Mouse (Mus musculus) neural tube, embryonic 13.5 days (tissue): ENCODE measurements around the gene Celf2. TPM values are rescaled to one million over a fixed set of nuclear protein-coding genes. Genes with fewer than 3 reads are reported as not detected.

Experiments used
- ATAC-seq: fragments of 200-750 bp; cut with Nextera tagmentation; 2 replicates; pipeline ENCODE4 v1.8.0; 2017; ENCODE audit warnings: low read depth, mild to moderate bottlenecking, moderate TSS enrichment, moderate library complexity
- H3K27ac ChIP-seq: fragments of 300-500 bp; sonication (generic); replicated peaks from 2 replicates; pipeline ENCODE4 v1.5.1; 2015; ENCODE audit warnings: moderate library complexity, mild to moderate bottlenecking, inconsistent platforms
- H3K27me3 ChIP-seq: fragments of 300-500 bp; sonication (generic); 2 replicates; pipeline ENCODE4 v1.6.1; 2015; ENCODE audit warnings: mild to moderate bottlenecking, inconsistent platforms
- H3K36me3 ChIP-seq: fragments of 300-500 bp; sonication (generic); 2 replicates; pipeline ENCODE4 v1.6.1; 2015; ENCODE audit warnings: mild to moderate bottlenecking, inconsistent platforms
- H3K4me1 ChIP-seq: fragments of 300-500 bp; sonication (generic); replicated peaks from 2 replicates; pipeline ENCODE4 v1.6.1; 2015; ENCODE audit warnings: inconsistent platforms
- H3K4me2 ChIP-seq: fragments of 300-500 bp; sonication (generic); 2 replicates; pipeline ENCODE4 v1.6.1; 2015; ENCODE audit warnings: inconsistent platforms, mild to moderate bottlenecking, moderate library complexity
- H3K4me3 ChIP-seq: fragments of 300-500 bp; sonication (generic); 2 replicates; pipeline ENCODE4 v1.5.1; 2015; ENCODE audit warnings: mild to moderate bottlenecking, inconsistent platforms
- H3K9ac ChIP-seq: fragments of 300-500 bp; sonication (generic); 2 replicates; pipeline ENCODE4 v1.6.1; 2015; ENCODE audit warnings: moderate library complexity, mild to moderate bottlenecking, inconsistent platforms
- H3K9me3 ChIP-seq: fragments of 300-500 bp; sonication (generic); 2 replicates; pipeline ENCODE4 v1.6.1; 2016; ENCODE audit warnings: inconsistent platforms
- WGBS: fragments of 180-500 bp; shearing (Covaris S2); methylation state at CpG from one replicate; pipeline ENCODE4 v1.1.7; 2015; 5-methylcytosine and 5-hydroxymethylcytosine counted together
- polyA plus RNA-seq: library from polyadenylated mRNA; unstranded; fragments of >200 nt; fragmentation: Nextera tagmentation; extraction: Ambion mirVana; gene quantifications from 2 replicates; pipeline ENCODE4 v1.2.1, GENCODE M21; 2015

Gene Celf2
- polyA plus RNA-seq, 1 experiment from 2014 or later: 111 TPM

DNA sequence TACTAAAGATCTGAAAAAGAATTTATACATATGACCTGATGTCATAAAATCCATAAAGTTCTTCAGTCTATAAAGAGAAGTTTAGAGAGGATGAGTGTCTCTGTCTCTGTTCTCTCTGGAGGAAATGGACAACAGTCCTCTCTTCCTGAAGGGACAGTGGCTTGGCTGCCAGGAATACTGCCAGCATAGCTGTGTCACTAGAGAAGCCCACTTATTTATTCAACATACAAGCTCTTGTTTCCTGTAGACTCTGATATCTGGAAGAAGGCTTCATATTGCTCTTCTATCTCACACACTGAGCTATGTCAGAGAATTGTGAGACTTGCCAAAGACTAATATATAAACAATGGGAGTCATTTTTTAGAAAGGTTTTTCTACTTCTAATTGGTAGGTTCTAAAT lies 260.4 kb downstream of the Celf2 start:
- Histone ChIP-seq H3K9ac (no peak overlapping the region), H3K36me3 (no peaks in the 10 kb centered on the region), H3K4me3 (no peak overlapping the region), H3K27me3 (no peaks in the 10 kb centered on the region), H3K4me1 (peaks cover 5% of the 10 kb centered on the region; the same call in 1 of the 2 replicates), H3K27ac (no peak overlapping the region), H3K4me2 (no peak overlapping the region), H3K9me3 (no peaks in the 10 kb centered on the region)
- no peak for ATAC-seq

DNA sequence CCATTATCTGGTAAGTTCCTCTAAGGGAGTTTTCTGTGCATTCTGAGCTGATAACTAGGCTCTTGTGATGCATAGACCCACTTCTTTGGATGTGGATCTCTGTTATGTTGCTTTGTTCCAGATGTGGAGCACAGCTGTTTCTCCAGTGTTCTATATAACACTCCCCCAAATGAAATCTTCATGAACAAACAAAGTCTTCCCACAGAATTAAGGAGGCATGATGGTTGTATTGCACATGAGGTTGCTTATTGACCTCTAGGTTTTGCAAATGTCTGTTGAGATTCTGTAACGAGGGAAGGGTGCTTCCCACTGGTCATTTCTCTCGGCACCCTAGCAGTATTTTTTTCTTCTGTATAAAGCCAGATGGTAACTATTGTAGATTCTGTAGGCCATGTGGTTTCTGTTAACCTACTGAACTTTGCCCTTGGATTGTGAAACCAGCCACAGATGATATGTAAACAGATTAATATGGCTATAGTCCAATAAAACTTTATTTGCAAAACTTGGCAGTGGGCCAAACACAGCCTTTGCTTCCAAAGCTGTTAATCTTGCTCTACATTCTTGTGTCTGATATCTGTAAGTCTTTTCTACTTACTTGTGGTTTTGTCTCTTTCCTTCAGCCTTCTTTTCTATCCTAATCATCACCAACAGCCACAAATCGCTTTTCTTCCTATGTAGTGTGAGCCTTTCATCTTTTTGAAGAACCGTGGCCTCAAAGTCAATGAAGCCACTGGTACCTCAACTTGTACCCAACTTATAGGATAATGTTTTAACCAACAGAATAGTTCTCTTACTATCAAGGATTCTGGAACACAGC lies 263.2 kb downstream of the Celf2 start:
- whole genome bisulfite sequencing: 82% methylated on average over 4 of the region's 4 CpGs
- no peak overlapping the region for H3K4me3 ChIP-seq
- ATAC-seq: no peak
- peaks cover 8% of the 10 kb centered on the region; the same call in 1 of the 2 replicates for H3K4me1 ChIP-seq
- H3K4me2 ChIP-seq: no peak overlapping the region
- H3K36me3 ChIP-seq: no peaks in the 10 kb centered on the region
- H3K27ac ChIP-seq: no peak overlapping the region
- H3K9ac ChIP-seq: no peak overlapping the region
- H3K9me3 ChIP-seq: no peaks in the 10 kb centered on the region
- no peaks in the 10 kb centered on the region for H3K27me3 ChIP-seq

DNA sequence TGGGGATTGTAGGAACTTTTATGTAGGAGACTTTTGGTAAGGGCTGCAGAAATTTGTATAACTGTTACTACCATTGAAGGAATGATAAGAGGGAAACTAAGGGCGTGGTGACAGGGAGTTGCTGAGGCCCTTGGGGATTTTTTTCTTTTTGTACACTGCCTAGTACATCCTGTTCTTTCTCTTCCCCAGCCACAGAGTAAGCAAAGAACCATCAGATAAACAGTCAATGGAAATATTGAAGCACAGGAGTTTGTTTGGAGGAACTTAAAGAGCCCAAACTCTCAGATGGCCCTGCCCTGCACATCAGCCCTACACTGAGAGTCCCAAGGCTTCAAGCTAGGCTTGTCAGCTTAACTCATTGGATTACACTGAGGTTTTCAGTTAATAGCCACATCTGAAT lies 267.2 kb downstream of the Celf2 start:
- Histone ChIP-seq H3K4me3 (no peak overlapping the region), H3K36me3 (no peaks in the 10 kb centered on the region), H3K9me3 (no peaks in the 10 kb centered on the region), H3K27ac (no peak overlapping the region), H3K4me2 (no peak overlapping the region), H3K9ac (no peak overlapping the region), H3K27me3 (no peaks in the 10 kb centered on the region), H3K4me1 (peaks cover 8% of the 10 kb centered on the region; the same call in 1 of the 2 replicates)
- 65% methylated on average over 1 of the region's 1 CpGs for WGBS
- ATAC-seq: no peak

DNA sequence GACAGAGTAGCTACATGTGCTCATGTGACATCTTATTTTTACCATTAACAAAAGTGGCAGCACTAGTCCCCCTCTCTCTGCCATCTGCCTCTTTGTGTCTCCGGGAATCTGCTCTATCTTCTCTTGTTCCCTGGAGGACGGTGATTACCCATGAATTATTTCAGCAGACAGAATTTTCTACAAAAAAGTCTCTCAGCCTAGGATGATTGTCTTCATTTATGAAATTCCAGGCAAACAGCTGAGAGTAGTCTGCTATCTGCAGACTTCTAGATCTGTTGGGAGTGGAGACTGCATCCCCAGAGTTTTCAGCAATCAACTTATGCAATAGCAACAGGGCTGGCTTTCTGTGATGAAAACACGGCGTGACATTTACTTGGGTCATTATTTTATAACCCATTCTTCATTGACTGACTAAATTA lies 267.8 kb downstream of the Celf2 start:
- no peak for ATAC-seq
- H3K4me1 ChIP-seq: peaks cover 8% of the 10 kb centered on the region; the same call in 1 of the 2 replicates
- 33% methylated on average over 4 of the region's 4 CpGs for WGBS
- 0 out of 2 replicates have a peak overlapping the region, but pooled peaks have one; percentile 1 for H3K27ac ChIP-seq
- H3K9me3 ChIP-seq: no peaks in the 10 kb centered on the region
- H3K9ac ChIP-seq: no peak overlapping the region
- no peak overlapping the region for H3K4me2 ChIP-seq
- H3K4me3 ChIP-seq: no peak overlapping the region
- no peaks in the 10 kb centered on the region for H3K36me3 ChIP-seq
- no peaks in the 10 kb centered on the region for H3K27me3 ChIP-seq

DNA sequence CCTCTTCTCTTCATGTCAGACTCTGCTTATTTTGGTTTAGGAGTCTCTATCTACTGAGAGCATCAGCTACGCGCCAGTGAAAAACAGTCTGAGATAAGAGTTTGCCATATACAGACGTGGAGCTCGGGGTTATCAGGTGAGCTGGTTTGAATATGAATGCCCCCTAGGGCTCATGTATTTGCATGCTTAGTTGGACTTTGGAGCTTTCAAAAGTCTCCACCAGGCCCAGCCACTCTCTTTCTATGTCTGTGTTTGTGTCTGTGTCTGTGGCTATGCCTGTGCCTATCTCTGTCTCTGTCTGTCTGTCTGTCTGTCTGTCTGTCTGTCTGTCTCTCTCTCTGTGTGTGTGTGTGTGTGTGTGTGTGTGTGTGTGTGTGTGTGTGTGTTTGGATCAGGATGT lies 272.1 kb downstream of the Celf2 start:
- Histone ChIP-seq H3K4me3 (no peak overlapping the region), H3K4me2 (no peak overlapping the region), H3K9me3 (no peaks in the 10 kb centered on the region), H3K27ac (no peak overlapping the region), H3K36me3 (no peaks in the 10 kb centered on the region), H3K27me3 (no peaks in the 10 kb centered on the region), H3K4me1 (peaks cover 8% of the 10 kb centered on the region; the same call in 1 of the 2 replicates), H3K9ac (no peak overlapping the region)
- no peak for ATAC-seq
- WGBS: 92% methylated on average over 4 of the region's 4 CpGs

DNA sequence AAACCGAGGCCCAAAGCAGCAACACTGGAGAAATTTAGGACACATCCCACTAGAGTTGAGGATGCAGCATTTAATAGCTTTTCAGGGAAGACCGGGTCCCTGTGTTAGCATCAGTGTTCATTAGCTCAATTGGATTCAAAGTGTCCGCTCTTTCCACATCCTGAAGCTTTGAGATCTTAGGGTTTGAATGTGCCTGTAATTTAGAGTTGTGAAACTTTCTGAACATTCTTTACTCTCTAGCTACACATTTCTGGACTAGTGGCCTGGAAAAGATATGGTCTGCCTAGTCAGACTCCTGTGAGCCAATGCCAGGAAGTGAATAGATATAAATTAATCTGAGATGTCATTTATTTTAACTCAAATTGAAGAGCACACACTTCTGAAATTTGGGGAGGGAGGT lies 272.9 kb downstream of the Celf2 start:
- Histone ChIP-seq H3K9ac (no peak overlapping the region), H3K27me3 (no peaks in the 10 kb centered on the region), H3K9me3 (no peaks in the 10 kb centered on the region), H3K4me3 (no peak overlapping the region), H3K27ac (no peak overlapping the region), H3K4me1 (peaks cover 1% of the 10 kb centered on the region; the same call in 1 of the 2 replicates), H3K36me3 (no peaks in the 10 kb centered on the region), H3K4me2 (no peak overlapping the region)
- 92% methylated on average over 3 of the region's 3 CpGs for WGBS
- no peak for ATAC-seq

DNA sequence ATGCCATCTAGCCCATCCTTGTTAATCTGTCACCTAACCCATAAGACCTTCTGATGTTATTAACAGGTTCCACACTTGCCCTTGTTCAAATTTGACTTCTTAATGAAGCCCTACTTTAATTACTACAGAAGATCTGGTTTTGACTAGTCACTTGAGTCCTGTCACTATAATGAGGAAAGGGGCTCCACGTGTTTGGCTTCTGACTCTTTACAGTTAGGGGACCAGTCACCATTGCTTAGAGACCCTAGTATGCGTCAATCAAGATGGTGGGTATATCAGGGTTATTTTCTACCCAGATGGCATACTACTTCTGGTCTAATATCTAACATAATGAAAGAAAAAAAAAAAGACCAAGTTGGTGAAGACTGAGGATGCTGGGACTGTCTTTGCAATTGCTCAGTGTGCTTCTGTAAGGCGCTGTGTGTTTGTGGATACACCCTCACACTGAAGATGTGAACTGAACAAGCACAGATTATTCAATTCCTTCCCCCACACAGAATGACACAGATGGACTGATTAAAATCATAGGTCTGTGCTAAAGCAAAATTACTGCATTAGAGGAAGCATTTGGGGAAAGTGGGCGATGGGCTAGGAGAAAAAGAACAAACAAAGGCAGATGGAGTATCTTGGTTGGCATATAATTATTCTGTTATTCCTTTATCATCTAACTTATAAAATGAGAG lies 274.2 kb downstream of the Celf2 start:
- Histone ChIP-seq H3K4me1 (no peaks in the 10 kb centered on the region), H3K27ac (no peak overlapping the region), H3K27me3 (no peaks in the 10 kb centered on the region), H3K9ac (no peak overlapping the region), H3K9me3 (no peaks in the 10 kb centered on the region), H3K36me3 (no peaks in the 10 kb centered on the region), H3K4me3 (no peak overlapping the region), H3K4me2 (no peak overlapping the region)
- 90% methylated on average over 4 of the region's 4 CpGs for WGBS
- no peak for ATAC-seq

DNA sequence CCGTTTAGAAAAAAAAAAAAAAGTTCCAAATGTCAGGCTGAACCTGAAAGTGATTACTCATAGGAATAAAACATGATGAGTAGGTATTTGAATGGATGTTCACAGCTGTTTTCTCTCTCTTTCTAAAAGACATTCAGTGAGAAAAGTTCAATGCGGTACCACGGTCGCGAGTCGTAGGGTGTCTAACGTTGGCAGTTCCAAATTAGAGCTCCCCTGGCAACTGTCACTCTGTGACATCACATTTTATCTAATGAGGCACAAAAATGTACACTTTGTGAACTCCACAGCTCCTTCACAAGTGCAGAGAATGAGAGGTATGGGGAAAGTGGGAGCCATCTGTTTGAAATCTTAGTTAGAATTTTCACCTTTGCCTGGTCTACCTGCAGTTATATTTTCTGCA lies 274.8 kb downstream of the Celf2 start:
- no peak overlapping the region for H3K4me2 ChIP-seq
- H3K4me3 ChIP-seq: no peak overlapping the region
- no peaks in the 10 kb centered on the region for H3K36me3 ChIP-seq
- H3K27ac ChIP-seq: no peak overlapping the region
- no peak for ATAC-seq
- 86% methylated on average over 7 of the region's 7 CpGs for WGBS
- H3K4me1 ChIP-seq: no peaks in the 10 kb centered on the region
- no peak overlapping the region for H3K9ac ChIP-seq
- H3K9me3 ChIP-seq: no peaks in the 10 kb centered on the region
- H3K27me3 ChIP-seq: no peaks in the 10 kb centered on the region

DNA sequence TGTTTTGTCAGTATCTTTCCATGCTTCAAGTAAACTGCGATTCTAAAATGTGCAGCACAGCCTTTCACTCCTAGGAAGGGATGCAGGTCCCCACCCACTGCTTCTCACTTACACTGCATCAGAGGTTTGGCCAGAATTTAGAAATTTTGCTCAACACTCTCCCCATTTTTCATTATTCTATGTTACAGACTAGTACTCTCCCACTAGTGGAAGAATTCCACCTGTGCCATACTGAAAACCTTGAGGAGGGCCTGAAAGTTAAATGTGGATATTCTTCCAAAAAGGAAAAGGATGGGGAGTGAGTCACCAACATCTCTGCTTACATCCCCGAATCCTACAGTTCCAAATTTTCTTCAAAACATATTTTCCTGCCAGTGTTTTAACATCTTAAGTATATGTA lies 276.0 kb downstream of the Celf2 start:
- no peak overlapping the region for H3K4me3 ChIP-seq
- WGBS: 86% methylated on average over 2 of the region's 2 CpGs
- H3K4me1 ChIP-seq: no peaks in the 10 kb centered on the region
- H3K27ac ChIP-seq: no peak overlapping the region
- H3K9me3 ChIP-seq: no peaks in the 10 kb centered on the region
- ATAC-seq: no peak
- no peak overlapping the region for H3K4me2 ChIP-seq
- no peak overlapping the region for H3K9ac ChIP-seq
- H3K27me3 ChIP-seq: no peaks in the 10 kb centered on the region
- no peaks in the 10 kb centered on the region for H3K36me3 ChIP-seq

DNA sequence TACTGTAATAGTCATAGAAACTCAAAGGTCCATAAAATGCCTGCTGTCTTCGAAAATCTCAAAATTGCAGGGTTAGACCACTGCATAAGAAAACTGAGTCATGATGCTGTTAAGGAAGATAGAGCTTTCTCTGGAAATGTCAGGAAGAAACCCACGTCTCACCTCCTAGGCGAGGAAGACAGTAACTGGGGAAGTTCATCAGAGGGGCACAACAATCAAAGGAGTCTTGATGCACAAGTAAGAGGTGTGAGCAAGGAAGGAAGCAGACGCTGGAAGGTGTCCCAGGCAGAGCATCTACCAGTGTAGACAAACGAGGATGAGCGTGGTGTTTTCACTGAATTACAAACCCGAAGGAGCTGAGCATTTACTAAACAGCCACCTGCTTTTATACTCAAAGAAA lies 282.6 kb downstream of the Celf2 start:
- no peak overlapping the region for H3K4me3 ChIP-seq
- H3K27ac ChIP-seq: no peak overlapping the region
- no peak overlapping the region for H3K9ac ChIP-seq
- H3K4me1 ChIP-seq: peaks cover 18% of the 10 kb centered on the region
- no peaks in the 10 kb centered on the region for H3K36me3 ChIP-seq
- H3K9me3 ChIP-seq: no peaks in the 10 kb centered on the region
- WGBS: 91% methylated on average over 7 of the region's 7 CpGs
- no peaks in the 10 kb centered on the region for H3K27me3 ChIP-seq
- no peak for ATAC-seq
- no peak overlapping the region for H3K4me2 ChIP-seq

DNA sequence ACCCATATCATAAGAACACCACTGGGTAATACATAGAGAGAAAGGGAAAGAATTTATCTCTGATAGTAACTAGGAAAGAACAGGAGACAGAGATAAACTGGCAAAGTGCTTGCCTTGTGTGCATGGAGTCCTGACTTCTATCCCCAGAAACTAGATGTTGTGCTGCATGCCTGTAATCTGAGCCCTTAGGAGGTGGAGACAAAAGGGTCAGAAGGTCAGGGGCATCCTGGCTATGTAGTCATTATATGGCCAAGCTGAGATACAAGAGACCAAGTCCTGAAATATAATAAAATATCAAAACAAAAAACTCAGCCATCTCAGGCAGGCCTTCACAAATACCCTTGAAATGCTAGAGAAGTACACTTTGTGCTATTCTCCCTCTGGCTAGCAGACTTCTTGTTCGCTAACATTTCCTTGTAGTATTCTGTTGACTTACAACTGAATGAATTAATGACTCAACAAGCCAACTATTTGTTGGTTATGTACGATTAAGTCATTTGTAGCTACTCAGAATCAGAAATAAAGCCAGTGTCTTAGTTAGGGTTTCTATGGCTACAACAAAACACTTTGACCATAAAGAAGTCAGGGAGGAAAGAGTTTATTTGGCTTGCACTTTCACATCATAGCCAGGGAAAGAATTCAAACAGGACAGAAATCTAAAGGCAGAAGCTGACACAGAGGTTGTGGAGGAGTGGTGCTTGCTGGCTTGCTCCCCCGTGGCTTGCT lies 284.9 kb downstream of the Celf2 start:
- 67% methylated on average over 3 of the region's 3 CpGs for WGBS
- no peak overlapping the region for H3K9ac ChIP-seq
- no peak overlapping the region for H3K4me3 ChIP-seq
- no peaks in the 10 kb centered on the region for H3K9me3 ChIP-seq
- peaks cover 19% of the 10 kb centered on the region for H3K4me1 ChIP-seq
- no peak overlapping the region for H3K4me2 ChIP-seq
- H3K27ac ChIP-seq: no peak overlapping the region
- no peaks in the 10 kb centered on the region for H3K36me3 ChIP-seq
- ATAC-seq: no peak
- no peaks in the 10 kb centered on the region for H3K27me3 ChIP-seq

DNA sequence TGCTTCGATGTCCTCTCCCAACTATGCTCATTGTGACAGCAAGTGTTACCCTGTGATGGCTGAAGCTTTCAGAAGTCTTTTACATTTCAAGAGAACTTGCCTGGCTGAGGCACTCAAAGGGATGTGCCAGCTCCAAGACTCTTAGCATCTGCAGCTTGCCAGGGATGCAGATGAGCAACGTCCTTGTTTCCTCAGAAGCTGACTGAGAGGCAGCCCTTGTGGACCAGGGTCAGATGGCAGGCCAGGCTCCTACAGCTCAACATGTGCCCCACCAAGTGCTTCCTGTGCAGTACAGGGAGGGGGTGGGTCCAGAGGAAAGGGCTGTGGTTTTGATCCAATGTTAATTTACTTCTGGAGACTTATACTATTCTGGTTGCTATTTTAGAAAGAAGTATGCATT lies 285.8 kb downstream of the Celf2 start:
- Histone ChIP-seq H3K9me3 (no peaks in the 10 kb centered on the region), H3K9ac (no peak overlapping the region), H3K36me3 (no peaks in the 10 kb centered on the region), H3K27ac (no peak overlapping the region), H3K4me1 (peaks cover 19% of the 10 kb centered on the region), H3K4me2 (no peak overlapping the region), H3K27me3 (no peaks in the 10 kb centered on the region), H3K4me3 (no peak overlapping the region)
- WGBS: 51% methylated on average over 2 of the region's 2 CpGs
- no peak for ATAC-seq
